Mouse (Mus musculus) heart, embryonic 11.5 days (tissue): ENCODE measurements at regions not wholly inside any gene's neighbourhood (a gene's known extent, or its start where the extent isn't known, plus 50 kb on each side); places are given as distances from the start of the nearest gene placed in this dataset.

Source experiments
- ATAC-seq: fragments of 200-750 bp; cut with Nextera tagmentation; replicated peaks from 2 replicates; pipeline ENCODE4 v1.8.0; 2017; ENCODE audit warnings: moderate library complexity; ENCODE audit not compliant: insufficient number of reproducible peaks, low FRiP score, low TSS enrichment
- H3K27ac ChIP-seq: fragments of 300-500 bp; sonication (generic); 2 replicates; pipeline ENCODE4 v1.5.1; 2014; ENCODE audit warnings: mild to moderate bottlenecking, low read depth, low read length
- H3K27me3 ChIP-seq: fragments of 300-500 bp; sonication (generic); 2 replicates; pipeline ENCODE4 v1.6.1; 2014; ENCODE audit warnings: mild to moderate bottlenecking, low read length, mixed read lengths; ENCODE audit not compliant: control insufficient read depth, insufficient read depth
- H3K36me3 ChIP-seq: fragments of 300-500 bp; sonication (generic); 2 replicates; pipeline ENCODE4 v1.6.1; 2014; ENCODE audit warnings: mild to moderate bottlenecking, low read length, moderate library complexity, mixed read lengths; ENCODE audit not compliant: control insufficient read depth, insufficient read depth
- H3K4me1 ChIP-seq: fragments of 300-500 bp; sonication (generic); 2 replicates; pipeline ENCODE4 v1.6.1; 2014; ENCODE audit warnings: low read length; ENCODE audit not compliant: control insufficient read depth, insufficient read depth
- H3K4me2 ChIP-seq: fragments of 300-500 bp; sonication (generic); 2 replicates; pipeline ENCODE4 v1.6.1; 2014; ENCODE audit warnings: mild to moderate bottlenecking, moderate library complexity
- H3K4me3 ChIP-seq: fragments of 300-500 bp; sonication (generic); 2 replicates; pipeline ENCODE4 v1.5.1; 2014; ENCODE audit warnings: low read depth, low read length
- H3K9ac ChIP-seq: fragments of 300-500 bp; sonication (generic); 2 replicates; pipeline ENCODE4 v1.6.1; 2014; ENCODE audit warnings: mild to moderate bottlenecking, low read depth, low read length, moderate library complexity
- H3K9me3 ChIP-seq: fragments of 300-500 bp; sonication (generic); replicated peaks from 2 replicates; pipeline ENCODE4 v1.6.1; 2016; ENCODE audit warnings: low read length; ENCODE audit not compliant: control insufficient read depth
- WGBS: fragments of 180-500 bp; shearing (Covaris S2); extraction: QIAGEN DNeasy Blood & Tissue Kit; methylation state at CpG from one replicate; pipeline ENCODE4 v1.1.7; 2014; ENCODE audit not compliant: insufficient replicate concordance; 5-methylcytosine and 5-hydroxymethylcytosine counted together

GRCm38 (mm10) chr5:96940170-96941086, 57.1 kb upstream of the Bmp2k start:
- Histone ChIP-seq H3K4me1 (0 out of 2 replicates have a peak, but pooled peaks cover 3% of the 10 kb centered on the region), H3K4me2 (no peak overlapping the region), H3K9me3 (no peaks in the 10 kb centered on the region), H3K9ac (no peak overlapping the region), H3K27me3 (no peaks in the 10 kb centered on the region), H3K36me3 (no peaks in the 10 kb centered on the region), H3K4me3 (no peak overlapping the region), H3K27ac (no peak overlapping the region)
- WGBS, result 82% methylated on average over 12 of the region's 12 CpGs
- no peak for ATAC-seq

- no peak overlapping the region for H3K9ac ChIP-seq
- H3K4me3 ChIP-seq, result no peak overlapping the region
- H3K4me1 ChIP-seq, result 0 out of 2 replicates have a peak, but pooled peaks cover 3% of the 10 kb centered on the region
- H3K4me2 ChIP-seq, result no peak overlapping the region
- H3K27me3 ChIP-seq, result no peaks in the 10 kb centered on the region
- no peaks in the 10 kb centered on the region for H3K9me3 ChIP-seq
- H3K36me3 ChIP-seq, result no peaks in the 10 kb centered on the region
- no peak overlapping the region for H3K27ac ChIP-seq
- 51% methylated on average over 7 of the region's 7 CpGs for WGBS
- ATAC-seq, result no peak
These were observed 56.4 kb upstream of the Bmp2k start for GRCm38 (mm10) chr5:96941087-96941468.

- no peaks in the 10 kb centered on the region for H3K9me3 ChIP-seq
- no peaks in the 10 kb centered on the region for H3K27me3 ChIP-seq
- 0 out of 2 replicates have a peak, but pooled peaks cover 3% of the 10 kb centered on the region for H3K4me1 ChIP-seq
- H3K36me3 ChIP-seq, result no peaks in the 10 kb centered on the region
- H3K4me2 ChIP-seq, result no peak overlapping the region
- 86% methylated on average over 2 of the region's 2 CpGs for WGBS
- H3K9ac ChIP-seq, result no peak overlapping the region
- no peak overlapping the region for H3K4me3 ChIP-seq
- no peak for ATAC-seq
- no peak overlapping the region for H3K27ac ChIP-seq
These were observed 56.0 kb upstream of the Bmp2k start for GRCm38 (mm10) chr5:96941518-96941917.
